Mouse (Mus musculus) brain, embryonic 14.5 days (tissue): ENCODE data around the gene Hsd17b13. TPM values are rescaled to one million over a fixed set of nuclear protein-coding genes. Genes with fewer than 3 reads are reported as not detected.
"Not testable (repeated sequence)": the region's sequence is repeated elsewhere in the genome, so short reads cannot be mapped to it uniquely, and the experiment has no call there.

ENCODE experiments used
- DNase-seq: peaks from one replicate; pipeline ENCODE4 v3.0.0-alpha.2; 2011; ENCODE audit warnings: low read depth
- CTCF ChIP-seq: fragments of 200-500 bp; IDR thresholded peaks from 2 replicates; pipeline ENCODE4 v1.5.1; 2012; ENCODE audit warnings: inconsistent platforms, mild to moderate bottlenecking, moderate library complexity, borderline replicate concordance; ENCODE audit not compliant: insufficient read depth, insufficient read length; ENCODE audit errors: extremely low read depth
- POLR2A ChIP-seq: fragments of 200-500 bp; IDR thresholded peaks from 2 replicates; pipeline ENCODE4 v1.6.1; 2012; ENCODE audit warnings: mild to moderate bottlenecking, inconsistent platforms, borderline replicate concordance; ENCODE audit not compliant: poor library complexity, insufficient read depth, insufficient read length, severe bottlenecking; ENCODE audit errors: extremely low read depth
- polyA plus RNA-seq: library from polyadenylated mRNA; depleted of rRNA; stranded (reverse); fragments of >200 nt; gene quantifications from 2 replicates; pipeline ENCODE4 v1.2.3, GENCODE M21; 2012

The Hsd17b13 gene
- polyA plus RNA-seq, 1 experiment, result not detected

GRCm38 (mm10) chr5:103936906-103937589 lies 40.2 kb downstream of the Hsd17b13 start:
- peak; percentile 70 for DNase-seq
- TF ChIP-seq POLR2A (no peak), CTCF (peak; percentile 76)

GRCm38 (mm10) chr5:103931924-103932323 lies 45.3 kb downstream of the Hsd17b13 start:
- not testable (repeated sequence) for DNase-seq

- DNase-seq, result no peak
- no peak for TF ChIP-seq CTCF
- TF ChIP-seq POLR2A, result no peak
These were observed 46.7 kb downstream of the Hsd17b13 start for GRCm38 (mm10) chr5:103930511-103930910.

- TF ChIP-seq POLR2A, result no peak
- TF ChIP-seq CTCF, result no peak
- DNase-seq, result no peak
These were observed 49.0 kb downstream of the Hsd17b13 start for GRCm38 (mm10) chr5:103928196-103928550.

- TF ChIP-seq POLR2A, result no peak
- TF ChIP-seq CTCF, result peak; percentile 86; the same call in 1 of the 2 replicates
- DNase-seq, result peak; percentile 86
These were observed 49.6 kb downstream of the Hsd17b13 start for GRCm38 (mm10) chr5:103927429-103928195.

GRCm38 (mm10) chr5:103926398-103926797 lies 50.8 kb downstream of the Hsd17b13 start:
- no peak for DNase-seq

GRCm38 (mm10) chr5:103923755-103924154 lies 53.5 kb downstream of the Hsd17b13 start:
- DNase-seq, result no peak
- TF ChIP-seq POLR2A, result no peak

More at GRCm38 (mm10) chr5:103926398-103926797, 50.8 kb downstream of the Hsd17b13 start:
- TF ChIP-seq POLR2A (no peak), CTCF (peak; percentile 62; the same call in 1 of the 2 replicates)

GRCm38 (mm10) chr5:103923101-103923500 lies 54.1 kb downstream of the Hsd17b13 start:
- no peak for DNase-seq
- TF ChIP-seq POLR2A (no peak), CTCF (no peak)

GRCm38 (mm10) chr5:103922436-103922835 lies 54.8 kb downstream of the Hsd17b13 start:
- DNase-seq, result no peak
- TF ChIP-seq CTCF, result no peak
- no peak for TF ChIP-seq POLR2A

GRCm38 (mm10) chr5:103919497-103919896 lies 57.7 kb downstream of the Hsd17b13 start:
- no peak for DNase-seq
- no peak for TF ChIP-seq POLR2A
- TF ChIP-seq CTCF, result no peak

GRCm38 (mm10) chr5:103918233-103918632 lies 59.0 kb downstream of the Hsd17b13 start:
- TF ChIP-seq POLR2A, result no peak
- no peak for TF ChIP-seq CTCF
- DNase-seq, result no peak

GRCm38 (mm10) chr5:103917357-103917895 lies 59.8 kb downstream of the Hsd17b13 start:
- DNase-seq, result peak; percentile 75

More at GRCm38 (mm10) chr5:103917357-103917895, 59.8 kb downstream of the Hsd17b13 start:
- TF ChIP-seq POLR2A (no peak), CTCF (no peak)
